Mouse (Mus musculus) liver, adult 2 months (tissue): Measurements from ENCODE around the gene Cdc42bpa. TPM values are rescaled to one million over a fixed set of nuclear protein-coding genes. Genes with fewer than 3 reads are reported as not detected.

Source experiments
- DNase-seq: peaks from one replicate; pipeline ENCODE4 v3.0.0-alpha.2; 2011; ENCODE audit warnings: low read depth, low spot score; ENCODE audit errors: extremely low read depth
- H3K27ac ChIP-seq: fragments of 200-500 bp; replicated peaks from 2 replicates; pipeline ENCODE4 v1.5.1; 2012; ENCODE audit warnings: low read depth, mild to moderate bottlenecking, control low read depth, inconsistent platforms, low read length; ENCODE audit not compliant: insufficient read depth
- H3K27me3 ChIP-seq: fragments of 200-500 bp; 2 replicates; pipeline ENCODE4 v1.6.1; 2012; ENCODE audit warnings: mild to moderate bottlenecking, moderate library complexity, low read length, inconsistent platforms; ENCODE audit not compliant: control insufficient read depth, insufficient read depth
- H3K36me3 ChIP-seq: fragments of 200-500 bp; 2 replicates; pipeline ENCODE4 v1.6.1; 2012; ENCODE audit warnings: low read length, inconsistent platforms; ENCODE audit not compliant: control insufficient read depth, insufficient read depth
- H3K4me1 ChIP-seq: fragments of 200-500 bp; 2 replicates; pipeline ENCODE4 v1.6.1; 2011; ENCODE audit warnings: low read length; ENCODE audit not compliant: control insufficient read depth, insufficient read depth
- H3K4me3 ChIP-seq: fragments of 200-500 bp; 2 replicates; pipeline ENCODE4 v1.5.1; 2011; ENCODE audit warnings: low read depth, mild to moderate bottlenecking, control low read depth, low read length, moderate library complexity; ENCODE audit not compliant: insufficient read depth
- H3K79me2 ChIP-seq: fragments of 200-500 bp; 2 replicates; pipeline ENCODE4 v1.6.1; 2012; ENCODE audit warnings: inconsistent platforms, mild to moderate bottlenecking, low read length, moderate library complexity; ENCODE audit not compliant: control insufficient read depth, insufficient read depth
- H3K9ac ChIP-seq: fragments of 200-500 bp; 2 replicates; pipeline ENCODE4 v1.6.1; 2012; ENCODE audit warnings: low read depth, mild to moderate bottlenecking, control low read depth, inconsistent platforms, low read length
- CTCF ChIP-seq: fragments of 200-500 bp; IDR thresholded peaks from 2 replicates; pipeline ENCODE4 v1.5.1; 2011; ENCODE audit warnings: low read depth, low read length, control low read depth
- POLR2A ChIP-seq: fragments of 200-500 bp; IDR thresholded peaks from 2 replicates; pipeline ENCODE4 v1.6.1; 2011; ENCODE audit warnings: low read length, control low read depth; ENCODE audit not compliant: insufficient read depth; ENCODE audit errors: extremely low read depth
- WGBS: fragments of 180-500 bp; shearing (Covaris S2); methylation state at CpG from one replicate; pipeline ENCODE4 v1.1.7; 2018; 5-methylcytosine and 5-hydroxymethylcytosine counted together
- polyA plus RNA-seq: library from polyadenylated mRNA; depleted of rRNA; stranded (reverse); fragments of >200 nt; gene quantifications from 2 replicates; pipeline ENCODE4 v1.2.3, GENCODE M21; 2012; rRNA removed
- total RNA-seq: library from RNA; depleted of rRNA; stranded (reverse); fragments of >200 nt; gene quantifications from 2 replicates; pipeline ENCODE4 v1.2.3, GENCODE M21; 2014; rRNA removed

Cdc42bpa gene
- total and polyA plus RNA-seq, 2 experiments, result 7.0 to 24.7 TPM

GRCm38 (mm10) chr1:180208370-180208769 lies 248.1 kb downstream of the Cdc42bpa start:
- Histone ChIP-seq H3K27ac (no peak overlapping the region), H3K4me1 (peaks cover 14% of the 10 kb centered on the region), H3K9ac (no peak overlapping the region), H3K4me3 (no peak overlapping the region), H3K36me3 (no peaks in the 10 kb centered on the region), H3K27me3 (no peaks in the 10 kb centered on the region), H3K79me2 (no peaks in the 10 kb centered on the region)
- TF ChIP-seq POLR2A, result no peak
- no peak for TF ChIP-seq CTCF
- no peak for DNase-seq
- 92% methylated on average over 3 of the region's 3 CpGs for WGBS

- 23% methylated on average over 4 of the region's 4 CpGs for WGBS
- TF ChIP-seq CTCF (no peak), POLR2A (no peak)
- DNase-seq, result peak; percentile 98
- H3K4me3 ChIP-seq, result no peak overlapping the region
- H3K36me3 ChIP-seq, result no peaks in the 10 kb centered on the region
- H3K79me2 ChIP-seq, result no peaks in the 10 kb centered on the region
- H3K9ac ChIP-seq, result no peak overlapping the region
- peak overlapping the region; percentile 92 for H3K27ac ChIP-seq
- no peaks in the 10 kb centered on the region for H3K27me3 ChIP-seq
- H3K4me1 ChIP-seq, result peaks cover 19% of the 10 kb centered on the region
Measured at GRCm38 (mm10) chr1:180210031-180210432, 249.8 kb downstream of the Cdc42bpa start.

GRCm38 (mm10) chr1:180210781-180211271 lies 250.6 kb downstream of the Cdc42bpa start:
- no peak overlapping the region for H3K4me3 ChIP-seq
- H3K27me3 ChIP-seq, result no peaks in the 10 kb centered on the region
- TF ChIP-seq POLR2A (no peak), CTCF (no peak)
- H3K79me2 ChIP-seq, result no peaks in the 10 kb centered on the region
- WGBS, result 20% methylated on average over 9 of the region's 9 CpGs
- H3K4me1 ChIP-seq, result peaks cover 22% of the 10 kb centered on the region
- no peak overlapping the region for H3K9ac ChIP-seq
- peak; percentile 100 for DNase-seq
- no peaks in the 10 kb centered on the region for H3K36me3 ChIP-seq
- H3K27ac ChIP-seq, result peak overlapping the region; percentile 92

GRCm38 (mm10) chr1:180212911-180213310 lies 252.6 kb downstream of the Cdc42bpa start:
- TF ChIP-seq CTCF (no peak), POLR2A (no peak)
- H3K9ac ChIP-seq, result no peak overlapping the region
- 35% methylated on average over 5 of the region's 5 CpGs for WGBS
- H3K4me3 ChIP-seq, result no peak overlapping the region
- H3K36me3 ChIP-seq, result no peaks in the 10 kb centered on the region
- H3K4me1 ChIP-seq, result peaks cover 28% of the 10 kb centered on the region
- H3K79me2 ChIP-seq, result no peaks in the 10 kb centered on the region
- no peak overlapping the region for H3K27ac ChIP-seq
- peak; percentile 62 for DNase-seq
- H3K27me3 ChIP-seq, result no peaks in the 10 kb centered on the region

- no peaks in the 10 kb centered on the region for H3K36me3 ChIP-seq
Measured at GRCm38 (mm10) chr1:180215044-180215443, 254.8 kb downstream of the Cdc42bpa start.

More at GRCm38 (mm10) chr1:180215044-180215443, 254.8 kb downstream of the Cdc42bpa start:
- 0 out of 2 replicates have a peak overlapping the region, but pooled peaks have one; percentile 10 for H3K9ac ChIP-seq
- peak overlapping the region; percentile 27 for H3K27ac ChIP-seq
- TF ChIP-seq POLR2A (no peak), CTCF (peak; percentile 99)
- H3K4me1 ChIP-seq, result peaks cover 32% of the 10 kb centered on the region
- H3K4me3 ChIP-seq, result no peak overlapping the region
- 13% methylated on average over 4 of the region's 4 CpGs for WGBS
- no peaks in the 10 kb centered on the region for H3K79me2 ChIP-seq
- no peaks in the 10 kb centered on the region for H3K27me3 ChIP-seq
- DNase-seq, result peak; percentile 78

Other genes with a start within 250 kb of the Cdc42bpa start
- gene Kif28, start 215.2 kb upstream of the Cdc42bpa start, total RNA-seq, result not detected in 2 replicates
- not detected in 2 replicates for gene Kif28, start 215.2 kb upstream of the Cdc42bpa start, polyA plus RNA-seq
- not detected in 2 replicates for gene Gm10518, start 157.1 kb upstream of the Cdc42bpa start, total RNA-seq
- gene Gm10518, start 157.1 kb upstream of the Cdc42bpa start, polyA plus RNA-seq, result not detected in 2 replicates
- 34.3 and 37.0 TPM in 2 replicates for gene Ahctf1, start 156.8 kb upstream of the Cdc42bpa start, total RNA-seq
- gene Ahctf1, start 156.8 kb upstream of the Cdc42bpa start, polyA plus RNA-seq, result 5.2 and 5.9 TPM in 2 replicates
- gene Coq8a, start 239.1 kb downstream of the Cdc42bpa start, total RNA-seq, result 137 and 197 TPM in 2 replicates
- gene Coq8a, start 239.1 kb downstream of the Cdc42bpa start, polyA plus RNA-seq, result 387 and 444 TPM in 2 replicates